Mouse (Mus musculus): ENCODE measurements at regions not wholly inside any gene's neighbourhood (a gene's known extent, or its start where the extent isn't known, plus 50 kb on each side); places are given as distances from the start of the nearest gene placed in this dataset.
"Not testable (repeated sequence)": the region's sequence is repeated elsewhere in the genome, so short reads cannot be mapped to it uniquely, and the experiment has no call there.

DNA sequence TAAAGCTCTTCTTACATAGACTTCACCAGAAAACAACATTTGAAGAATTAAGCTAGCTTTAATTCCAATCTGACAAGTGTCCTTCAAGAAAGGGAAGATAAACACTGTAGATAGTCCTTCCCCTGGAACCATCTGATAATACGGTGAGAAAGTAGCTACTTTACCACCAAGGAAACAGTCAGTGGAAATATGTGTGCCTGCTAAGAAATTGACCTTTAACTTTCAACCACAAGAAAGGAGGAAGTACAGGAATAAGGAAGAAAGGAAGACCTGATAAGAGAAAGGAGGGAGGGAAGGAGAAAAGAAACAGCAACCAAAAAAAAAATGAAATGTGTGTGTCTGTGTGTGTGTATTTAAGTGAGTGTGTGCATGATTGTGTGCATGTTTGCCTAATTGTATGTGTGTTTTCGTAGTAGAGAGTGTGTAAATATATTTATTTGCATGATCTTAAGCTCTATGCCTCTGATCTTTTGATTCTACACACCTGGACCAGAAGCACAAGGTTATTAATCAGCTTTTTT lies 831.3 kb downstream of the Pla2g4a start:
- no peak for DNase-seq

GRCm38 (mm10) chr1:149129138-149129537 lies 832.0 kb downstream of the Pla2g4a start:
- no peak for DNase-seq

DNA sequence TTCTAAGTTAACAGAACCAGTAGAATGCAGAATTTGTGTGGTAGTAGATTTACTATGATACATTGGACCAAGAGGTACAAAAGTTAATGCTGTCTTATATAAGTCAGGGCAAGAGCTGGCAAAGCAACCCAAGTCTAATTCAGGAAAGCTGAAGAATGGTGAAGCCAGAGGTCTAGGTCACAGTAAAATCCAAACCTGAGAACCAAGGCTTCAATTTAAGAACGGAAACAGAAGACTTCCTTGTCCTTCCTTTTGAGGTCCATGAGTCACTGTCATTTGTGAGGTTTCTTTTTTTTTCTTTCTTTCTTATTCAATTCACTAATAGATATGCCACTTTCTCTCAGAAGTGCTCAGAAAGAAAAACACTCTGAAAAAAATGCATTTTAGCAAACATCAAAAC lies 833.4 kb downstream of the Pla2g4a start:
- no peak for DNase-seq

DNA sequence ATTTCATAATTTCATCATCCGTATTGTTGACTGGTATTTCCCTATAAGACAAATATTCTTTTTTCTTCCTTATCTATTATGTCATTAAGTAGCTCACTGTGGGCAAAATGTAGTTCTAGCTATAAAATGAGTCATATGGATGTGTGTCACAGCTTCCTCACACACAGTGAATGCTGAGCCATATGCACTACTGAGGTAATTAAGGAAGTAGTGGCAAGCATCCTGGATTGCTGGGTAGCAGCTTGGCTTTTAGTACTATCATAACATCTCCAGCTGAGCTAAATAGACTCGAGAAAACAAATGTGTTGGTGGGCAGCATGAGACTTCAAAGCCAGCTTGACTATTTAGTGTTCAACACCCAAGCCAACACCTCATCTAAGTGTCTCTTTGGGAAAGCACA lies 857.7 kb downstream of the Pla2g4a start:
- DNase-seq: no peak

DNA sequence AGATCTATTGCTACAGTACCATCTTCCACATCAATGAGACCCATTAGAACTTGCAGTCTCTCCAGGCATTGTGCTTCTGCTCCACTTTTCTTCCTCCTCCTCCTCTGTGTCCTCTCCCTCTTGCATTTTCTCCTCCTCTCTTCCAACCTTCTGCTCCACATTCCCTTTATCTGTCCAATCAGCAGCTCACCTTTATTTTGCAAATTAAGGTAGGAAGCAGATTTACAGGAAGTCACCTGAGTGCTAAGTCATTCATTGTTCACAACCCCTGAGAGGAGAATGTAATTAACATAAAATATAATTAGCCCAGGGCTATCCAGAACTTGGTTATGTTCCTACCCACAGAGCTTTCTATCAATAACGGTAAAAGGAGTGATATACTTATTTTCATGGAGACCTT lies 863.7 kb downstream of the Pla2g4a start:
- DNase-seq: no peak

- DNase-seq: no peak
These were observed 886.4 kb downstream of the Pla2g4a start for GRCm38 (mm10) chr1:149074681-149075080.

DNA sequence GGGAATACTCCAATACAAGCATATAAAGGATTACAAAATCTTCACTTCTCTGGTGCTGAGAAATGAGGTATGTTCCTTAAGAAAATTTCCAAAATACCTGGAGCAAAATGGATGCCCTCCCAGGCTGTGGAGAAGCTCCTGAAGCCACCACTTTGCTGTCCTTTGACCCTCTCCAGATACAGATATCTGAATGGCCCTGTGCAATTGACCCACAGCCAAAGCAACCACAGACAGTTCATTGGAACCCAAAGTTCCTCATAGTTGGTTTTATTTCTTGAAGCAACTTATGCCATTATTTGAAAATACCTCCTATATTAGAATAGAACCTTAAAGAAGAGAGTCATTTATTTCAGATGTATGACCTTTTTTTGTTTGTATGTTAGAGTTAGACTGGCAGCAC lies 891.5 kb downstream of the Pla2g4a start:
- DNase-seq: no peak

- DNase-seq: not testable (repeated sequence)
These were observed 898.1 kb downstream of the Pla2g4a start for GRCm38 (mm10) chr1:149063011-149063410.

GRCm38 (mm10) chr1:149038188-149038967 lies 922.7 kb downstream of the Pla2g4a start:
- no peak for DNase-seq

GRCm38 (mm10) chr1:149028316-149028715 lies 932.8 kb downstream of the Pla2g4a start:
- no peak for DNase-seq

DNA sequence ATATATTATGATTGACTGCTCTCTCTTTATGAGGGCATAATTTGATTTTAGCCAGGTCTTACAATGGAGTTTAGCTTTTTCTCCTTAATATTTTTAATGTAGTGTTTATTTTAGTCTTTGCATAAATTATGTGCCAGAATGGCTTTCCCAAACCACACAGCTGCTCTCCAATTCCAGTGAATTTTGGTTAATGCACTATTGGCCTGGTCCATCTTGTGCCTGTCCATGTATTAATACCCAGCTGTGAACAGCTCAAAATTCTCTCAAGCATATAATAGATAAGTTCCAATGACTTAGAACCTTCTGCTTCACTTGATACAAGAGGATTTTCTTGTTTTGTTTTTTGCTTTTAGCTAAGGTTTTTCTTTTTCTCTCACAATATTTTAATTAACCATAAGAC lies 939.4 kb downstream of the Pla2g4a start:
- no peak for DNase-seq

DNA sequence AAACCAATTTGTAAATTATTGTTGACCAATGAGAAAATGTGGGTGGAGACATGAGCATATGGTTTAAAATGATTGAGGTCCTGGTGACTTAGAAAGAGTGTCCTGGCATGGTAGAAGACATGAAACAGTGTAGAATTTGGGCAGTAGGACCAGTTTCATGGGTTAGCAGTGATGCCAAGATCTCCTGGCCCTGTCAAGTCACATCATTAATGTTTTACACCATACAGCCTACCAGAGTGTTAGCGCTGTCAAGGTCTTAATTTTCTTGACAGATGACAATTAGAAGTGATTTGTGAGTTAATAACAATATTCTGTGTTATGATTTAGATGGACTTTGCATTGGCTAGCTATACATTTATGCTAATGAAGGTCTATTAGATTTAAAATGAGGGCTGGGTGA lies 939.8 kb downstream of the Pla2g4a start:
- DNase-seq: no peak

DNA sequence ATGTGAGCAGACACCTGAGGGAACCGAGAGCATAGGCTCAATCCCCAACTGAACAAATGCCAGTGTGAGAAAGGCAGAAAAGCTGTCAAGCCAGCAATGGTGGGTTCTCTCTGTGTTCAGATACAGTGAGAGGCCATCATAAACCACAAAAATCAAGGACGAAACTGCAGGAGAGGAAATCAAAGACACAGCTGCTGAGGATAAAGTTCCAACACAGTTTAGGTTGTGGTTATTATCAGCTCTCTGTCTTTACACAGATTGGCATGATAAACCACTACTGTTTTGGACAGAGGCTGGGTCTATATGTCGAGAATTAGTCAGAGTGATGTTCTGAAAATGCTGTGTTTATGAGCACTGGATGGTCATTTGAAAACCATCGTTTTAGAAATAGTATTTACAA lies 946.5 kb downstream of the Pla2g4a start:
- no peak for DNase-seq

- no peak for DNase-seq
These were observed 950.3 kb downstream of the Pla2g4a start for GRCm38 (mm10) chr1:149010767-149011166.

DNA sequence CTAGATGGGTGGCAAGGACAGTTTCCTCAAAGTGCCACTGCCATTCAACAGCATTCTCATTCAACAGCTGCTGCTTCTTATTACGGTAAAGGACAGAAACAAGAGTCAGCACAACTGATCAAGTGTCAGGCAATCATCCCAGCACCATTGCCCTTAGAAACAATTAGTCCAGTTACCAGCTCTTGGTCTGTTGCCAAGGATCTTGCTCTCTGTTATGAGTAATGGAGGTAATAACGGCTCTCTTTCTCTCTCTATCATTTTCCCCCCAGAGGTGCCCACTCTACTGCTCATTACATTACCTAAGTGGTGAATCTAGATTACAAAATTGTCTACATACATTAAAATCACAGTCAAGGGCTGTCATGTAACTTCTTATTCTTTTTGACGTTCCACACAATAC lies 961.0 kb downstream of the Pla2g4a start:
- no peak for DNase-seq

- DNase-seq: no peak
These were observed 967.5 kb downstream of the Pla2g4a start for GRCm38 (mm10) chr1:148993586-148993985.

DNA sequence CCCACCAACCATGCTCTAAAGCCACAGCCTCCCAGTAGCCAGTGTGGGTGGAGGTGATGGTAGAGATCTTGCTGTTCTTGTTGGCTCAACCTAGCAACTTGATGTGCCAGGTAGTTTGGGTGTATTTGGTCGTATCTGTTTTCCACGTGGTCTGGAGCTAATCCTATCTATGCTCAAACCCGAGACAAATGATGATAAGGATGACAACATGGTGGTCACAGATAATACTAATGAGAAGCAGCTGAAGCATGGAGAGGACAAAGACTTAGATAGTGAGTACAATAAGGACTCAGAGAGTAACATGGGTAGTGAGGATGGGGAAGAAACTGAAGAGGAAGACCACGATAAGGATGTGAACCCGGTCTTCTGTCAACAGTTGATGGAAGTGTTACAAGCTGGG lies 983.7 kb downstream of the Pla2g4a start:
- no peak for DNase-seq

DNA sequence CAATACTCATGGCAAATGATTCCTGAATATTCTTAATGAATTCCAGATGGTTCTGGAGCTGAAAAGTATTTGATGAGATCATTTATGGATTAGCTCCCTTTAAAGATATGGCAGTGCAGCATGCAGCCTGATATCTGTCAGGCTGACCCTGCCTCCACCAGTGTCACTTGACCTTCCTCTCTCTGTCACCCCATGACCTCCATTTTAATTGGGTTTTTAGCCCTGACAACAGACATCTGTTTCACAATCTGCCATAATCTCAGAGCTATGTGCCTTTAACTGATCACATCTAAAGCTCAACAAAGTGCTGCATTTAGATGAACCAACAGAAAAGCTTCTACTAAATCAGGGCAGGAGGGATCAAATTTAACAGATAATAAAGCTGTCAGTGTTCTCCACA lies 995.7 kb downstream of the Pla2g4a start:
- DNase-seq: peak; percentile 19

- DNase-seq: no peak
These were observed 1026.7 kb downstream of the Pla2g4a start for GRCm38 (mm10) chr1:148934366-148934765.

DNA sequence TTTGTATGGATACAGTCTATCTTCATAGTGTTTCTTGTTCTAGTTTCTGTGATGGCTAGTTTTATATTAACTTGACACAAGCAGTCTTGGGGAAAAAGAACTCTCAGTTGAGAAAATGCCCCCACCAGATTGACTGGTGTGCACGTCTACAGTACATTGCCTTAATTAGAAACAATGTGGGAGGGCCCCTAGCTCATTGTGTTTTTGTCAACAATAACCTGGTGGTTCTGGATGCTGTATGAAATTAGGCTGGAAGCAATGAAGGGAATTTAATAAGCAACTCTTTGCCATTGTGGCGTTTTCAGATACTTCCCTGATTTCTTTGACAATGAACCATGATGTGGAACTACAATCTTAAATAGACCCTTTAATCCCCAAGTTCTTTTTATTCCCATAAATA lies 1036.6 kb downstream of the Pla2g4a start:
- DNase-seq: no peak

DNA sequence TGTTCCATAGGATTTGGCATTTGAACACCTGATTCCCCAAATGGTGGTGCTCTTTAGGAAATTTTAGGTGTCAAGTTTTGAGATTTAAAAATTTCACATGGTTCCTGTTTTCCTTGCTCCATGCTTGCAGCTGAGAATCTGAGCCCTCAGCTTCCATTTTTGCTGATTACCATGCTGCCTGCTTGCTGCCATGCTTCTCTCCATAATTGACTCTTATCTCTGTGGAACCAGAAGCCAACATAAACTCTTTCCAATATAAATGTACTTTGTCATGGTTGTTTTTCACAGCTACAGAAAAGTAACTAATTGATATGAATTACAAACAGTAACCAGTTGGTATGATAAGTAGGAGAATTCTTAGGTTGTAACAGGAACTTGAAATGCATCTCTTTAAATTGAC lies 1044.0 kb downstream of the Pla2g4a start:
- DNase-seq: no peak

GRCm38 (mm10) chr1:148912819-148913218 lies 1048.3 kb downstream of the Pla2g4a start:
- DNase-seq: no peak

- DNase-seq: no peak
These were observed 1057.0 kb downstream of the Pla2g4a start for GRCm38 (mm10) chr1:148904067-148904466.

- no peak for DNase-seq
These were observed 1058.0 kb downstream of the Pla2g4a start for GRCm38 (mm10) chr1:148903093-148903492.

All from kidney, postnatal 10 days (tissue).